Mouse (Mus musculus): ENCODE results near the gene Stkld1. TPM values are rescaled to one million over a fixed set of nuclear protein-coding genes. Genes with fewer than 3 reads are reported as not detected.
A peak's percentile ranks its signal among the peaks of the same experiment; 100 is the strongest.

Gene Stkld1
- polyA plus RNA-seq, 1 experiment from 2014 or later, result 0.22 TPM

- H3K4me2 ChIP-seq (replicated peaks), result no peak overlapping the region
- no peak overlapping the region for H3K9ac ChIP-seq
- H3K36me3 ChIP-seq, result peaks cover 92% of the 10 kb centered on the region
- no peaks in the 10 kb centered on the region for H3K9me3 ChIP-seq (replicated peaks)
- H3K27ac ChIP-seq, result no peak overlapping the region
- no peaks in the 10 kb centered on the region for H3K4me1 ChIP-seq
- WGBS, result 89% methylated on average over 2 of the region's 2 CpGs
- no peak overlapping the region for H3K4me3 ChIP-seq
- no peaks in the 10 kb centered on the region for H3K27me3 ChIP-seq
- no peak for ATAC-seq (ENCODE audit: low FRiP score)
These were observed 21.0 kb downstream of the Stkld1 start for GRCm38 (mm10) chr2:26954735-26955395.

GRCm38 (mm10) chr2:26956811-26957487 lies 23.1 kb downstream of the Stkld1 start:
- H3K4me2 ChIP-seq (replicated peaks), result no peak overlapping the region
- H3K27ac ChIP-seq, result no peak overlapping the region
- ATAC-seq (ENCODE audit: low FRiP score), result no peak
- peaks cover 11% of the 10 kb centered on the region; the same call in 1 of the 2 replicates for H3K4me1 ChIP-seq
- 95% methylated on average over 12 of the region's 12 CpGs for WGBS
- H3K27me3 ChIP-seq, result no peaks in the 10 kb centered on the region
- H3K4me3 ChIP-seq, result no peak overlapping the region
- no peak overlapping the region for H3K9ac ChIP-seq
- peaks cover 92% of the 10 kb centered on the region for H3K36me3 ChIP-seq
- H3K9me3 ChIP-seq (replicated peaks), result no peaks in the 10 kb centered on the region

GRCm38 (mm10) chr2:26957488-26957859 lies 23.6 kb downstream of the Stkld1 start:
- no peak overlapping the region for H3K9ac ChIP-seq
- H3K4me1 ChIP-seq, result peaks cover 16% of the 10 kb centered on the region; the same call in 1 of the 2 replicates
- WGBS, result 95% methylated on average over 2 of the region's 2 CpGs
- H3K27ac ChIP-seq, result no peak overlapping the region
- H3K4me2 ChIP-seq (replicated peaks), result no peak overlapping the region
- no peaks in the 10 kb centered on the region for H3K27me3 ChIP-seq
- no peaks in the 10 kb centered on the region for H3K9me3 ChIP-seq (replicated peaks)
- peaks cover 90% of the 10 kb centered on the region for H3K36me3 ChIP-seq
- ATAC-seq (ENCODE audit: low FRiP score), result no peak
- H3K4me3 ChIP-seq, result no peak overlapping the region

GRCm38 (mm10) chr2:26960756-26961155 lies 26.9 kb downstream of the Stkld1 start:
- no peak overlapping the region for H3K4me3 ChIP-seq
- no peak overlapping the region for H3K27ac ChIP-seq
- H3K27me3 ChIP-seq, result no peaks in the 10 kb centered on the region
- H3K4me2 ChIP-seq (replicated peaks), result no peak overlapping the region
- no peak for ATAC-seq (ENCODE audit: low FRiP score)
- no peaks in the 10 kb centered on the region for H3K9me3 ChIP-seq (replicated peaks)
- H3K36me3 ChIP-seq, result peaks cover 57% of the 10 kb centered on the region
- H3K4me1 ChIP-seq, result peaks cover 32% of the 10 kb centered on the region
- no peak overlapping the region for H3K9ac ChIP-seq
- 81% methylated on average over 4 of the region's 4 CpGs for WGBS

- Histone ChIP-seq H3K4me2 (replicated peaks) (peak within 1 kb of the TSS; percentile 89), H3K4me1 (peaks cover 32% of the 10 kb centered on the region), H3K27ac (peak within 1 kb of the TSS; percentile 97), H3K27me3 (no peaks in the 10 kb centered on the region), H3K4me3 (peak within 1 kb of the TSS; percentile 75), H3K9ac (peak within 1 kb of the TSS; percentile 83), H3K9me3 (replicated peaks) (no peaks in the 10 kb centered on the region), H3K36me3 (peaks cover 27% of the 10 kb centered on the region)
- ATAC-seq (ENCODE audit: low FRiP score), result peak; percentile 97
- under 1% methylated on average over 50 of the region's 50 CpGs for WGBS
These were observed 30.3 kb downstream of the Stkld1 start, which contains the start of gene Rexo4 for GRCm38 (mm10) chr2:26963923-26964723. Gene Rexo4, minus strand, starts transcription at chr2:26964386.

- WGBS, result 18% methylated on average over 14 of the region's 14 CpGs
These were observed 31.0 kb downstream of the Stkld1 start for GRCm38 (mm10) chr2:26964724-26965370.

GRCm38 (mm10) chr2:26967262-26967661 lies 33.4 kb downstream of the Stkld1 start:
- H3K4me1 ChIP-seq, result peaks cover 18% of the 10 kb centered on the region
- H3K9ac ChIP-seq, result no peak overlapping the region
- no peak overlapping the region for H3K27ac ChIP-seq
- peaks cover under 1% of the 10 kb centered on the region for H3K36me3 ChIP-seq
- H3K4me3 ChIP-seq, result no peak overlapping the region
- no peaks in the 10 kb centered on the region for H3K9me3 ChIP-seq (replicated peaks)
- H3K4me2 ChIP-seq (replicated peaks), result no peak overlapping the region
- no peaks in the 10 kb centered on the region for H3K27me3 ChIP-seq
- no peak for ATAC-seq (ENCODE audit: low FRiP score)
- 78% methylated on average over 2 of the region's 2 CpGs for WGBS

More at GRCm38 (mm10) chr2:26964724-26965370, 31.0 kb downstream of the Stkld1 start:
- Histone ChIP-seq H3K4me3 (peak overlapping the region; percentile 75), H3K27me3 (no peaks in the 10 kb centered on the region), H3K27ac (peak overlapping the region; percentile 97), H3K36me3 (peaks cover 22% of the 10 kb centered on the region), H3K4me1 (peaks cover 32% of the 10 kb centered on the region), H3K9ac (peak overlapping the region; percentile 83), H3K9me3 (replicated peaks) (no peaks in the 10 kb centered on the region), H3K4me2 (replicated peaks) (peak overlapping the region; percentile 89)
- no peak; the same call in 1 of the 2 replicates for ATAC-seq (ENCODE audit: low FRiP score)

GRCm38 (mm10) chr2:26973116-26973515 lies 39.3 kb downstream of the Stkld1 start, which contains the start of gene Adamts13:
Gene Adamts13, plus strand, starts transcription at chr2:26973416.
- no peak for ATAC-seq (ENCODE audit: low FRiP score)
- no peaks in the 10 kb centered on the region for H3K4me1 ChIP-seq
- no peaks in the 10 kb centered on the region for H3K36me3 ChIP-seq
- H3K4me3 ChIP-seq, result no peak within 1 kb of the TSS
- H3K9ac ChIP-seq, result no peak within 1 kb of the TSS
- WGBS, result 68% methylated on average over 3 of the region's 3 CpGs
- H3K27me3 ChIP-seq, result no peaks in the 10 kb centered on the region
- H3K4me2 ChIP-seq (replicated peaks), result no peak within 1 kb of the TSS
- no peak within 1 kb of the TSS for H3K27ac ChIP-seq
- H3K9me3 ChIP-seq (replicated peaks), result no peaks in the 10 kb centered on the region

GRCm38 (mm10) chr2:26973960-26974359 lies 40.1 kb downstream of the Stkld1 start:
- no peaks in the 10 kb centered on the region for H3K36me3 ChIP-seq
- no peak overlapping the region for H3K27ac ChIP-seq
- H3K4me1 ChIP-seq, result no peaks in the 10 kb centered on the region
- WGBS, result 71% methylated on average over 4 of the region's 4 CpGs
- H3K9me3 ChIP-seq (replicated peaks), result no peaks in the 10 kb centered on the region
- H3K4me3 ChIP-seq, result no peak overlapping the region
- ATAC-seq (ENCODE audit: low FRiP score), result no peak
- no peak overlapping the region for H3K9ac ChIP-seq
- no peak overlapping the region for H3K4me2 ChIP-seq (replicated peaks)
- H3K27me3 ChIP-seq, result no peaks in the 10 kb centered on the region

- Histone ChIP-seq H3K9ac (no peak overlapping the region), H3K9me3 (replicated peaks) (no peaks in the 10 kb centered on the region), H3K4me3 (no peak overlapping the region), H3K4me1 (no peaks in the 10 kb centered on the region), H3K36me3 (no peaks in the 10 kb centered on the region), H3K4me2 (replicated peaks) (no peak overlapping the region), H3K27ac (no peak overlapping the region), H3K27me3 (peaks cover 5% of the 10 kb centered on the region; the same call in 1 of the 2 replicates)
- ATAC-seq (ENCODE audit: low FRiP score), result no peak
- WGBS, result 71% methylated on average over 1 of the region's 1 CpGs
These were observed 46.5 kb downstream of the Stkld1 start for GRCm38 (mm10) chr2:26980361-26980760.

GRCm38 (mm10) chr2:26984179-26984578 lies 50.3 kb downstream of the Stkld1 start:
- Histone ChIP-seq H3K9me3 (replicated peaks) (no peaks in the 10 kb centered on the region), H3K27me3 (peaks cover 8% of the 10 kb centered on the region; the same call in 1 of the 2 replicates), H3K4me1 (no peaks in the 10 kb centered on the region), H3K9ac (no peak overlapping the region), H3K27ac (no peak overlapping the region), H3K4me2 (replicated peaks) (no peak overlapping the region), H3K36me3 (no peaks in the 10 kb centered on the region), H3K4me3 (no peak overlapping the region)
- WGBS, result 82% methylated on average over 2 of the region's 2 CpGs
- ATAC-seq (ENCODE audit: low FRiP score), result no peak

- peaks cover 8% of the 10 kb centered on the region; the same call in 1 of the 2 replicates for H3K27me3 ChIP-seq
- H3K9me3 ChIP-seq (replicated peaks), result no peaks in the 10 kb centered on the region
- ATAC-seq (ENCODE audit: low FRiP score), result no peak
- no peak overlapping the region for H3K4me3 ChIP-seq
- no peak overlapping the region for H3K4me2 ChIP-seq (replicated peaks)
- H3K4me1 ChIP-seq, result no peaks in the 10 kb centered on the region
- no peak overlapping the region for H3K27ac ChIP-seq
- WGBS, result 88% methylated on average over 5 of the region's 5 CpGs
- H3K36me3 ChIP-seq, result no peaks in the 10 kb centered on the region
- no peak overlapping the region for H3K9ac ChIP-seq
These were observed 50.8 kb downstream of the Stkld1 start for GRCm38 (mm10) chr2:26984640-26985039.

Measured in hindbrain, embryonic 12.5 days (tissue).